Mouse (Mus musculus) right cerebral cortex, postnatal 4 days (tissue): Measurements from ENCODE around the gene Brsk1.

Experiments used
- DNase-seq: peaks from one replicate; pipeline ENCODE4 v3.0.0-alpha.2; 2022

Gene Brsk1

GRCm38 (mm10) chr7:4690387-4690786 is at the start of gene Brsk1:
TSS of gene Brsk1 (plus strand) at chr7:4690604.
- peak; percentile 92 for DNase-seq

GRCm38 (mm10) chr7:4641155-4641554 is 49.2 kb upstream of the Brsk1 start:
- no peak for DNase-seq

- DNase-seq = no peak
Measured at GRCm38 (mm10) chr7:4641956-4642355, 48.4 kb upstream of the Brsk1 start.

GRCm38 (mm10) chr7:4643225-4643624 is 47.2 kb upstream of the Brsk1 start:
- DNase-seq = no peak

- no peak for DNase-seq
Measured at GRCm38 (mm10) chr7:4646806-4647205, 43.6 kb upstream of the Brsk1 start.

- no peak for DNase-seq
Measured at GRCm38 (mm10) chr7:4647291-4647690, 43.1 kb upstream of the Brsk1 start.

GRCm38 (mm10) chr7:4647992-4648391 is 42.4 kb upstream of the Brsk1 start:
- no peak for DNase-seq

- DNase-seq = no peak
Measured at GRCm38 (mm10) chr7:4651581-4651980, 38.8 kb upstream of the Brsk1 start.

GRCm38 (mm10) chr7:4652726-4653125 is 37.7 kb upstream of the Brsk1 start:
- no peak for DNase-seq

GRCm38 (mm10) chr7:4653351-4653750 is 37.1 kb upstream of the Brsk1 start:
- DNase-seq = no peak

- no peak for DNase-seq
Measured at GRCm38 (mm10) chr7:4653780-4654179, 36.6 kb upstream of the Brsk1 start.

GRCm38 (mm10) chr7:4654221-4654620 is 36.2 kb upstream of the Brsk1 start:
- DNase-seq = no peak

- DNase-seq = no peak
Measured at GRCm38 (mm10) chr7:4655393-4655792, 35.0 kb upstream of the Brsk1 start.

- DNase-seq = no peak
Measured at GRCm38 (mm10) chr7:4655916-4656315, 34.5 kb upstream of the Brsk1 start.

- no peak for DNase-seq
Measured at GRCm38 (mm10) chr7:4656818-4657217, 33.6 kb upstream of the Brsk1 start.

- DNase-seq = no peak
Measured at GRCm38 (mm10) chr7:4657521-4658127, 32.8 kb upstream of the Brsk1 start.

GRCm38 (mm10) chr7:4658128-4658907 is 32.1 kb upstream of the Brsk1 start:
- peak; percentile 70 for DNase-seq

GRCm38 (mm10) chr7:4658912-4659551 is 31.4 kb upstream of the Brsk1 start, which contains the start of gene Ppp6r1:
TSS of gene Ppp6r1 (minus strand) at chr7:4659019.
- peak; percentile 93 for DNase-seq

GRCm38 (mm10) chr7:4659911-4660443 is 30.4 kb upstream of the Brsk1 start:
- DNase-seq = no peak

- DNase-seq = no peak
Measured at GRCm38 (mm10) chr7:4663179-4663578, 27.2 kb upstream of the Brsk1 start.

- no peak for DNase-seq
Measured at GRCm38 (mm10) chr7:4663742-4664141, 26.7 kb upstream of the Brsk1 start.

- DNase-seq = no peak
Measured at GRCm38 (mm10) chr7:4666871-4667270, 23.5 kb upstream of the Brsk1 start.

- no peak for DNase-seq
Measured at GRCm38 (mm10) chr7:4668506-4668905, 21.9 kb upstream of the Brsk1 start.

GRCm38 (mm10) chr7:4669156-4669555 is 21.2 kb upstream of the Brsk1 start:
- DNase-seq = no peak
